Mouse (Mus musculus) embryo, embryonic 9.5 days (tissue): ENCODE results near the gene Fbxo11.
A peak's percentile ranks its signal among the peaks of the same experiment; 100 is the strongest.
"Not testable (repeated sequence)": the region's sequence is repeated elsewhere in the genome, so short reads cannot be mapped to it uniquely, and the experiment has no call there.

Experiments used
- DNase-seq: peaks from one replicate; pipeline ENCODE4 v3.0.0-alpha.2; 2017; ENCODE audit errors: extremely low spot score

The Fbxo11 gene

GRCm38 (mm10) chr17:87963081-87964075 lies 101.7 kb downstream of the Fbxo11 start:
- DNase-seq: no peak

GRCm38 (mm10) chr17:87959931-87960330 lies 105.2 kb downstream of the Fbxo11 start:
- DNase-seq: not testable (repeated sequence)

- not testable (repeated sequence) for DNase-seq
These were observed 105.7 kb downstream of the Fbxo11 start for GRCm38 (mm10) chr17:87959406-87959805.

GRCm38 (mm10) chr17:87958283-87958682 lies 106.8 kb downstream of the Fbxo11 start:
- no peak for DNase-seq

- DNase-seq: no peak
These were observed 107.8 kb downstream of the Fbxo11 start for GRCm38 (mm10) chr17:87957096-87957840.

GRCm38 (mm10) chr17:87954618-87955124 lies 110.4 kb downstream of the Fbxo11 start:
- DNase-seq: not testable (repeated sequence)

- DNase-seq: peak; percentile 66
These were observed 116.0 kb downstream of the Fbxo11 start for GRCm38 (mm10) chr17:87948965-87949584.
